Mouse (Mus musculus) c-Kit-positive CD71-positive TER-119-positive erythroid progenitor cells, embryonic 14.5 days (primary cell): Measurements from ENCODE around the gene Aldh6a1.

Source experiments
- DNase-seq: peaks from one replicate; pipeline ENCODE4 v3.0.0-alpha.2; 2013; ENCODE audit warnings: low spot score

Gene Aldh6a1

DNA sequence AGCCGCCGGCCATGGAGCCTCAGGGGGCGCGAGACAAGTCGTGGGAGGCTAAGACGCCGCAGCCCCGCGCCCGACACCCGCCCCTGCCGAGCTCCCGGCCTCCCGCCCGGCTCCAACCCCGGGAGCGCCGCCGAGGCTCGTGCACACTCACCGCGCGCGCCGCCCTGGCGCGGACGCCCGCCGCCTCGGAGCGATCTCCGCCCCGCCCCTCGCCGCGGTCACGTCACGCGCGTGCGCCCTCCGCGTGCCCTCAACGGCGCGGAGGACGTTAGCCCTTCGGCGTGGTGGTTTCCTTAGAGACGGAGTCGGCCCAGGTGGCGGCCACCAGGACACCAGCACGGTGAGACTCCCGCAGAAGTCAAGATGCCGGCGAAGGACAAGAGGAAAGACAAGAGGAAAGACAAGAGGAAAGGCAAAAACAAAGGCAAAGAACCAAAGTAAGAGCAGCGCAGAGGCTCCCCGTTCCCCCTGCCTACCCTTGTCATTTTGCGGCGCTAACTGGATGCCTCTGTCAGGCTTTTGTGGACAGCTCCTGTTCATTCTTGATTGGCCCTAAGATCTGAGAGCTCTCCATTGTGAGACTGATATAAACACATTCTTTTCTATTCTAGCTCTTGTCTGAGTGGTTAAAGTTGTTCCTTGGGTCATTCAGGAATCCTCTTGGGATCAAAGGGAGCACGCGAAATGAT is 41.8 kb downstream of the Aldh6a1 start, which contains the start of the genes Entpd5 and Bbof1:
TSS of gene Entpd5 (minus strand) at position 211 of the 689 bp plus-strand sequence.
TSS of gene Bbof1 (plus strand) at position 253 of the 689 bp plus-strand sequence.
- peak; percentile 75 for DNase-seq

DNA sequence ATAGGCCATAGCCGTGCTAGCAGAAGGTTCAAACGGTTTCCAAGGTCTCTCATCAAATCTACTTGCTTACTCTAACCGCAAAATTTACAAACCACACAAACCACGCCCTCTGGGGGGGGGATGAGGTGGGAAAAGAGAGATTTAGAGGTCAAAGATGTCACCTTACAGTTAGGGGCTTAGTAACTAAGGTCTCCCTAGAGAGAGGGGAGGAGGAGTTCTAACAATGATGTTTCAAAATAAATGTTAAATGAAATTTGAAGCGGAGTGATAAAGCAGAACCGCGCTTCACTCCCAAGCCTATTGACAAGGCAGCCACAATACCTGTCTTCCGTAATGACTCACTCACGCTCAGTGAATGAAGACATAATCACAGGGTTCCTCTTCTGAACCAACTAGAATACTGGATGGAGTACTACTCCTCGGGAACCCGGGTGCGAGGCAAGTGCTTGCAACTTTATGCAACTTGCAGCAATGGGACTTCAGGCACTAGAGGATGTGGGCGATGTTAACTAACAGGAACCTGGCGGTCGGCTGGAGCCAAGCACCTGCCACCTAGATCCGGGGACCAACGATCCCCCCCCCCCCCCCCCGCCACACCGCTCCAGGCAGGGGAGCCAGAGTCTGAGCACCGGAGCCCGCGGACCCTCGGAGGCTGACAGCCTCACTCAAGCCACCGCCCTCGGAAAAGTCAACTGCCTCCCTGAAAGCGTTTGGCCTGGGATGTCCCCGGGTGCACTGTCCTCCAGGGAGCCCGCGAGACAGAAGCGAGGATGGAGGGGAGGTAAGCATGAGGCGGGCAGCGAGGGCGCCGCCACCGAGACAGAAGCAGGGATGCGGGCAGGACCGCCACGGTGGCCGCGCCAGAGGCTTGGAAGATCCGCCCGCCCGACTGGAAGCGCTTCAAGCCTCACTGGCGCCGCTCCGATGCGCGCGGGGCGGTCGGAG is 42.7 kb downstream of the Aldh6a1 start:
- DNase-seq, result peak; percentile 47

DNA sequence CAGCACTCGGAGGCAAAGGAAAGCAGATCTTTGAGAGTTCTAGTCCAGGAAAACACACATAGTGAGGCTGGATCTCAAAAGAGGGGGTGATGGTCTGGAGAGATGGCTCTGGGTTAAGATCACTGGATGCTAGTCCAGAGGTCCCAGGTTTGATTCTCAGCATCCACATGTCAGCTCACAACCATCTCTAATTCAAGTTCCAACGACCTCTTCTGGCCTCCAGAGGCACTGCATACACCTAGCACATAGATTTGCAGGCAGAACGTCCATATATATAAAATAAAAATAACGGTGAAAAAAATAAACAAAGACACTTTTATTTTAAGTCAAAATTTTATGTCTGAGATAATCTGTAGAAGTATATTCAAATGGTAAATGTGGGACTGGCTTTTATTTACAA is 43.5 kb downstream of the Aldh6a1 start:
- DNase-seq, result no peak

GRCm38 (mm10) chr12:84404541-84404940 is 46.3 kb downstream of the Aldh6a1 start:
- DNase-seq, result no peak

DNA sequence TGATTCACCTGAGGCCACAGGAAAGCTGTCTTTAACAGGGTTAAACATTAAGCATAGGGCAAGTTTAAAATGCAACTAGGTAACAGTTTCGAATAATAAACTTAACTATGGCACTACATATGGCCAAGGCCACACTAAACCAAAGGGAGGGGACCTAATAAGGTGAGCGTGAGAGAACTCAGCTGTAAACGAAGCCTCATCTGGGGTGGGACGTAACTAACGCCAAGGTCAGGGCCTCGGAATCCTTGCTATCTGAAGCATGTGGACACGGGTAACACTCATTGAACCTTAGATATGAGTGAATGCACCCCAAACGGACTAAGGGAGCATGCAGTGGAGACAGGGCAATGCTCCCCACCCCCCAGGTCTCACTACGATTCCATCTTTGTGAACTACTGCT is 47.9 kb downstream of the Aldh6a1 start:
- no peak for DNase-seq

DNA sequence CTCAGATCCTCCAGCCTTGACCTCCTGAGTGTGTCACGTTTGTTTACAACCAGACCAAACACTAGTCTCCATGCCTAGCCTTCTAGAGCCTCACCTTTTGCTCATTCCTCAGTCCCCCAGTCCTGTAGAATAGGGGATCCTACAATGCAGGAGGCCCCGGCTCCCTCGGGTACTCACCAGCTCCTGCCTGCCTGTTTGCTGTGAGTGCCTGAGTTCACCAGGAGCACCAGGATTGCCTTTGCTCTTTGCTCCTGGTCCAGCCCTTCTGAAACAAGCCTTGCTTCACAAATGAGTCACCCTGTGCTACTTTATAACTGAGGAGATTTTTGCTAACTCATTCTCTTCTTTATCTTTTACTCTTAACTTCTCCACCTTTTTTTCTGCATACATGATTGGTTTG is 50.2 kb downstream of the Aldh6a1 start:
- no peak for DNase-seq

DNA sequence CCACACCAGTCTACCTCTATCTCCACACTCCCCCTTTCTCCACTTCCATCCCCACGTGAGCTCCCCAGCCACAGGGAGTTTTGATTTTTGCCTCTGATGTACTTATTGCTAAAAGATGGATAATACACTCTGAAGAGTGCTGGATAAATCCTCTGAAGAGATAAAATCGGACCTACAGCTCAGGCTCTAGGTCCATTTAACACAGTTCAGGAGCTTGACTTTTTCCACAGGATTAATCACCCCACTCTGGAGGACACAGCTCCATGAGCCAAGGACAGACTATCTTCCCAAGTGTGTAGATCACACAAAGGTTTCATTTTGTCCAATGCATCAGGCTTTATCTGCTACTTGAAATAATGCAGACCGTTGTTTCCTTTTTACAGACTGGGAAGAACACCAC is 50.7 kb downstream of the Aldh6a1 start:
- no peak for DNase-seq

- no peak for DNase-seq
Observed at GRCm38 (mm10) chr12:84399663-84400062, 51.1 kb downstream of the Aldh6a1 start.

DNA sequence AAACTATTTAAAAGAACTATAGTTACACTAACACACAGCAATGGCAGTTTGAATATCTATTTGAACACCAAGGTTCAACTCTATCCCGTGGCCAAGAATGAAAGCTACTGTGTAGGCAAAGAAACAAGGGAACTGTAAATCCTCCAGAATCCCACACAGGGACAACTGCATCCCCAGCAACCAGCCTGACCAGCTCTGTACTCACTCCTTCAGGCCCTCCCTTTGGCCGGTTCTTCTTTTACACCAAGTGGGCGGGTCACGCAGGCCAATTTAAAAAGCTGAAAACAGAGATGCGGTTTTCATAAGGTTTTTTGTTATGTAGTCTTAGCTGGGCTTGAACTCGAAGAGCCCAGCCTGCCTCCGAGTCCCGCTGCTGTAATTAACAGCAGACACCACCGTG is 51.7 kb downstream of the Aldh6a1 start:
- no peak for DNase-seq

DNA sequence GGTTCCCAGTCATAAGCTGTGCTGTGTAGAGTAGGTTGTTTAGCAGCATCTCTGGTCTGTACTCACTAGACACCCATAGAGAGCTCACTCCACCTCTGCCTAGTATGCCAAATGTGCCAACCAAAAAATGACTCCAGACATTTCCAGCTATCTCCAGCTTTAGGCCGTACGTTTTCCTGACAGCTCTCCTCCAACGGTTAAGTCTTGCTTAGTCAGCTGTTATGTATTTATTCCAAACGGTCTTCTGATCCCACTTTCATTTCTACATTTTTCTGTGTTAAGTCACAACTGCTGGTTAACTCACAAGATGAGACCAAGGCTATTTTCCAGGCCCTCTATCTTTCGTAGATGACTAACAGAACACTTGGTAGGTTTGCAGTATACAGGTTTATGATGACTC is 52.2 kb downstream of the Aldh6a1 start:
- DNase-seq, result no peak

- no peak for DNase-seq
Observed at GRCm38 (mm10) chr12:84397685-84398084, 53.1 kb downstream of the Aldh6a1 start.

DNA sequence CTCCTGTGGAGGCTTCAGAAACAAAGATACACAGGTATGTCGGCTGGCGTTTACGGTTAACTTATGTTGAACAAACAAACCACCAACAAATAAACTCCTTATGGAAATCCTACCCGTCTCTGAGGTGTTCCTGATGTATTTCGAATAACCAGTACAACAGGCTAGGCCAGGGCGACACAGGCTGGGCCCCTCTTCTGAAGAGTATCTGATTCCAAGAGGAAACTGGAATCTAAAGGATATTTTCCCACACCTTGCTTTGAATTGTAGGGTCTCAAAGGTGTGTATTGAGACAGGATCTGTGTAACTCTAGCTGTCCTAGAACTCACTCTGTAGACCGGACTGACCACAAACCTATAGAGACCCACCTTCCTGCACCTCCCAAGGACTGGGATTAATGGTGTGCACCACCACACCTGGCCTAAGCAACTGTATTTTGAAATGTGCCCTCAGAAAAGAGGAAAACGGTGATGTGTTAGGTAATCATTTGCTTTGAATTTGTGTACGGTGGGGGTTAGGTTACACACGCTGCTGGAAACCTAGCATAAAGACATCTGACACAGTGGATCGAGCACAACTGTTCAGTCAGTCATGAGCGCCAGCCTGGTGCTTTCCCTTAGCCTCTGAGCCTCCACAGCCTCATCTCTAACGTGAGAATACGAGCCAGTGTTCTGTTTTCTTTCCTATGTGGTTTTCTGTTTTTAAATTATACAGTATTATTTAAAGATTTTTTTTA is 53.7 kb downstream of the Aldh6a1 start:
- no peak for DNase-seq

DNA sequence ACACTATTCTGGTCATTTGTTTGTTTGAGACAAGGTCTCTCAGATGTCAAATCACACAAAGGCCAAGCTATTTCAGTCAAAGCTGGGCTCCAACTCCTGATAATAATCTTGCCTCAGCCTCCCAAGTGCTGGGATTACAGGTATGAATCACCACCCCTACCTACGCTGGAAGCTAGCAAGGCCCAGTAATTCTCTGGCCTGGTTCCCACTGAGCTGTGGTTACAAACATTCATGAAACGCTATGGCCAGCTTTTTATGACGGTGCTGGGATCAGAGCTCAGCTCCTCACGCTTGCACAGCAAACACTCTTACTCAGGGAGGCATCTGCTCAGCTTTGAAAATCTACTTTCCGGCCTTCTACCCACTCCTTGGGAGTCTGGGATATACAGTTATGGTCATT is 57.0 kb downstream of the Aldh6a1 start:
- no peak for DNase-seq

DNA sequence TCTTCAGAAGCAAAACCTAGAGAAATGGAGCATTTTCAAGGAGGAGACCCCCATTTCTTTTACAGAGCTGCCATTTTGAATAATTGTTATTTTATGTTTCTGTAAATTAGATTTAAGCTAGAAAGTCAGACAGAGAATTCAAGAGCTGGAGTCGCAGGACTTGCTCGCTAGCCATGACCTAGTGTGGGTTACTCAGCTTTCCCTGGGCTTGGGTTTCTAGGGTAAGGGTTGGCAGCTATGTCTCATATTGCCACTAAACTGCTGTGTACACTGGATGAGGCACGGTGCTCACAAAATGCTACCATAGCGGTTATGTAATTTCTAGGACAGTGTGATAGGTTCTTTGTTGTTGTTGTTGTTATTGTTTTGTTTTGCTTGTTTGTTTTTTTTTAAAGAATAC is 58.1 kb downstream of the Aldh6a1 start:
- no peak for DNase-seq

DNA sequence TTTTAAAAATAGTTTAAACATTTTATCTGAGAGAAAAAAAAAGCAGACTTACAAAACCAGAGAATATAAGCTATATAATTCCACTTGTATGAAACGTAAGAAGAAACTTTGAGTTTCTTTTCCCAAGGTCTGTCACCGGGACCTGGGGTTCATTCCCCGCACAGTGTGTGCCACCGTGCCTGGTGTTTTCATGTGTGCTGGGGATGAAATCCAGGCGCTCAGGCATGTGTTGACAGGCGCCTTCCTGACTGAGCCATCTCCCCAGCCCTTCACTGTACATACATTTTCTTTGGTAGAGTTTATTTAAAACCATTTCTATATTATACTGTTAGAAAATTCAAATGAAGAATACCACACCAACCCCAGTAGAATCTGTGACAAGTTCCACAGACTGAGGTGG is 60.5 kb downstream of the Aldh6a1 start:
- no peak for DNase-seq

GRCm38 (mm10) chr12:84388774-84389400 is 61.9 kb downstream of the Aldh6a1 start:
- DNase-seq, result no peak

DNA sequence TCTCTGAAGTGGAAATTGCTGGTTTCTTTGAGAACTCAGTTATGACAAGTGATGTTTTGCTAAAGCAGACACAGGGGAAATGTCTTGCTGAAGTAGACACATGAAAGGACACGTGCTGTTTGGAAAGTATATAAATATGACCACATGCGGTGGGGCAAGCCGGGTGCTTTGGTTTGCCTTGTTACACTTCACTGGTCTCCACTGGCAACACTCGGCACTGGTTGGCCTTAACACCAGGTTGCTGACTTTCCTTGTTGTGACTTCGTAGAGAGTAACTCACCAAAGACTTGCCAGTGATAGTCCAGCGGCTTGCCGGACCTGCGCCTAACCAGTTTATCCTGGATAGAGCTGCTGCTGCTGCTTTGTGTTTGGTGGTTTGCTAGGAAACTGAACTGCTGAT is 62.7 kb downstream of the Aldh6a1 start:
- no peak for DNase-seq

GRCm38 (mm10) chr12:84385408-84385807 is 65.4 kb downstream of the Aldh6a1 start:
- DNase-seq, result no peak

DNA sequence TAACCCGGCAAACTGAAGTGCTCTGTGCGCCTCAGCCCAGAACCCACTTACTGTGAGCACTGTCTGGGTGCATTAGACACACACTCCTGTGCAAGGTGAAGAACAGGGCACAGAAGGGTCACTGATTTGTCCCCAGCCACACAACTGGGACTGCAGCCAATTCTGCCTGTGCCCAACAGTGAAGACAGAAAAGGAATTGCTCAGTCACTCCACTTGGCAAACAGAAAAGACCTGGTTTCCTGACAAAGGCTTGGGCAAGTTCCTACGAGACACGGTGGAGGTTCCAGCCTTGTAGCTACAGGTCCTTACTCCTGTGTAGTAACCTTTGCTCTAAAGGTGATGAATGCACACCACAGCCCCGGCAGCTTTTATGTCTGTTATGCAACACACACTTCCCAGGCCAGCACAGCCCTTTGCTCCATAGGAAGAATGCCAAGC is 66.1 kb downstream of the Aldh6a1 start:
- no peak for DNase-seq

DNA sequence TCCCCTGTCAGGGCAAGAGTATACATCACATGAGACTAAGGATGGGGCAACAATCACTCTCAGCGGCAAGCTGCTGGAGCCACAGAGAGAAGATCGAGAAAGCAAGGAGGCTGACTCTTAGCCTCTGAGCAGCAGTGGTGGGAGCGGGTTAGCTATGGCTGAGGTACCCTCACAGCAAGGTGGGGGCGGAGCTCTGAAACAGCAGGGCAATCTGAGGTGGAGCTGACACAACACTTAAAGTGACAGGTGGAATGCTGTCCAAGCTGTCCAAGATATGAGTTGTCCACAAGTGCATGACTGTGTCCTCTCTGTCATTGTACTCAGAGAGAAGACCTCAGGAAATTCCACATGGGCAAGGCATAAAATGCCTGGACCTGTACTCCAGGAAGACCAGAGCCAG is 68.4 kb downstream of the Aldh6a1 start:
- DNase-seq, result no peak
